Mouse (Mus musculus) testis, adult 2 months (tissue): Measurements from ENCODE around the gene Abr.

Source experiments
- CTCF ChIP-seq: fragments of 200-500 bp; IDR thresholded peaks from 2 replicates; pipeline ENCODE4 v1.5.1; 2012; ENCODE audit warnings: low read depth, mild to moderate bottlenecking, inconsistent platforms, low read length, moderate library complexity; ENCODE audit not compliant: control insufficient read depth, insufficient read depth, insufficient replicate concordance
- POLR2A ChIP-seq: fragments of 200-500 bp; IDR thresholded peaks from 2 replicates; pipeline ENCODE4 v1.6.1; 2012; ENCODE audit warnings: low read depth, mild to moderate bottlenecking, inconsistent platforms, low read length, moderate library complexity; ENCODE audit not compliant: control insufficient read depth

DNA sequence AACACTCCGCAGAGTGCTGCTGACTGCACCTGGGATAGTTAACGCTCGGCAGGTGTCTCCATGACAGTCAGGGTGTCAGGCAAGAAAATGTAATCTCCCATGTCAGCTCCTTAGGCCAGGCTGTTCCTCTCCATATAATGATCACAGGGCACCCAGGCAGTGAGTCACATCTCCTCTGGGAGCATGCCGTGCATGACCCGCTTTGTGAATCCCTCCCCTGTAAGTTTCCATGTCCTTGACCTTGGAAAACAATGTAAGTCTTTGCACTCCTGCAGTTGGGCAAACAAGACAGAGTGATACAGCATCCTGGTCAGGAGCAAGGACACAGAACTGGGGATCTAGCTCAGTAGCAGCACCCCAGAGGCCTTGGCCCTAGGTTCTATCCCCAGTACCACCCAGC is 78.8 kb downstream of the Abr start:
- no peak for TF ChIP-seq CTCF
- TF ChIP-seq POLR2A: no peak
